Comparison of ENCODE assay signal across 9 mouse cellular contexts in the genomic region with DNA sequence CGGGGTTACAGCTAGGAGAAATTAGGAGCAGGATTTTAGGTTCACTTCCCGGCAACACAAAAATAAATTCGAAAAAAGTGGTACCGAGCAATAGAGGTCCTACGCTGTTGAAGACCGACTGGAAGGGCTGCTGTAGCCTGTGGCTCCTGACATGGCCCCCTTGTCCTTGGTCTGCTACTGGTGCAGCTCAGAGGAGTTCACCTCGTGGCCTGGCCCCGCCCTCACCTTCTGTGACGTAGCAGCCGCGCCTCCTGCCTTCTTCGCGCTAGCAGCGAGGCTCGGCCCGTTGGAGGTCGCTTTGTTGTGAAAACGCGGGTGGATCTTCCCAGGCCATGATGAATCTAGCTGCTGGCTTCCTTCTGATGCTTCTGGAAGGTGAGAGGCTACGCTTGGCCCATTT. TPM values are rescaled to one million over a fixed set of nuclear protein-coding genes. Genes with fewer than 3 reads are reported as not detected.
DNase-seq lines count a peak whose midpoint lies in the region; ATAC-seq and TF ChIP-seq lines count a peak whose summit lies in the region.
"Had no signal": no experiment of that assay in that cellular context is flagged by ENCODE, and none has a peak within 500 bp of the region (broad histone marks: within the 10 kb centered on the region; RNA-seq: fewer than 3 reads in every experiment).

A gene (plus strand): TSS at position 12 of the 400 bp plus-strand sequence.

- H3K4me2 ChIP-seq in neural tube, embryonic 12.5 days (replicated peaks): no peak within 1 kb of the TSS

- no peak for TF ChIP-seq CTCF in lung, adult 2 months (IDR thresholded peaks at IDR 0.05; ENCODE audit: insufficient read depth, low read length)

- no peak within 1 kb of the TSS for H3K4me3 ChIP-seq in lung, adult 2 months (replicated peaks; ENCODE audit: extremely low read depth, low read depth, low read length)
- H3K4me3 ChIP-seq in hindbrain, embryonic 10.5 days: no peak within 1 kb of the TSS
- no peak within 1 kb of the TSS for H3K4me3 ChIP-seq in neural tube, embryonic 12.5 days
- H3K4me3 ChIP-seq: gastrocnemius, adult 2 months had no signal

- H3K27me3 ChIP-seq in hindbrain, embryonic 10.5 days (ENCODE audit: insufficient read depth, poor library complexity, severe bottlenecking): no peaks in the 10 kb centered on the region
- no peaks in the 10 kb centered on the region for H3K27me3 ChIP-seq in neural tube, embryonic 12.5 days (replicated peaks)

- no peaks in the 10 kb centered on the region for H3K4me1 ChIP-seq in lung, adult 2 months (ENCODE audit: control insufficient read depth, insufficient read depth, low read length)
- H3K4me1 ChIP-seq in hindbrain, embryonic 10.5 days (replicated peaks): no peaks in the 10 kb centered on the region
- H3K4me1 ChIP-seq in neural tube, embryonic 12.5 days: no peaks in the 10 kb centered on the region

- H3K36me3 ChIP-seq in hindbrain, embryonic 10.5 days: peaks cover 97% of the 10 kb centered on the region
- peaks cover 93% of the 10 kb centered on the region for H3K36me3 ChIP-seq in neural tube, embryonic 12.5 days

- no peak for DNase-seq in lung, adult 2 months
- no peak for DNase-seq in lung, postnatal 4 days
- peak; percentile 20 for DNase-seq in embryo, embryonic 11 days
- no peak for DNase-seq in hindbrain, embryonic 10.5 days (ENCODE audit: low spot score)
- no peak for DNase-seq in T-cell, adult 2 months (ENCODE audit: low spot score)
- no peak for DNase-seq in right cerebral cortex, postnatal 25 days
- no peak for DNase-seq in retina, embryonic 14.5 days (ENCODE audit: low spot score)
- DNase-seq: gastrocnemius, adult 2 months had no signal

- H3K9ac ChIP-seq in neural tube, embryonic 12.5 days: no peak within 1 kb of the TSS

- no peak for ATAC-seq in neural tube, embryonic 12.5 days (ENCODE audit: low FRiP score, low read depth)

- 47% methylated on average over 20 of the region's 20 CpGs for WGBS in lung, adult 2 months
- WGBS in hindbrain, embryonic 10.5 days: 38% methylated on average over 20 of the region's 20 CpGs
- 34% methylated on average over 20 of the region's 20 CpGs for WGBS in neural tube, embryonic 12.5 days

- no peak within 1 kb of the TSS for H3K27ac ChIP-seq in hindbrain, embryonic 10.5 days
- no peak within 1 kb of the TSS for H3K27ac ChIP-seq in neural tube, embryonic 12.5 days
- H3K27ac ChIP-seq: gastrocnemius, adult 2 months had no signal

- H3K9me3 ChIP-seq in hindbrain, embryonic 10.5 days: no peaks in the 10 kb centered on the region
- no peaks in the 10 kb centered on the region for H3K9me3 ChIP-seq in neural tube, embryonic 12.5 days

- no peak for TF ChIP-seq POLR2A in lung, adult 2 months (IDR thresholded peaks at IDR 0.05; ENCODE audit: borderline replicate concordance, extremely low read depth, low read depth, low read length)

RNA-seq across cellular contexts. Expression of the gene that starts here (rescaled TPM):
- polyA plus RNA-seq in lung, adult 2 months (2012; rRNA removed): 23.7 TPM in 2 replicates
- polyA plus RNA-seq in hindbrain, embryonic 10.5 days (2016; fragmentation: Nextera tagmentation; extraction: Ambion mirVana): 13.1 and 15.5 TPM in 2 replicates
- 15.1 and 15.3 TPM in 2 replicates for polyA plus RNA-seq in neural tube, embryonic 12.5 days (2016; fragmentation: Nextera tagmentation; extraction: Ambion mirVana)
